Mouse (Mus musculus) heart, postnatal 25 days (tissue): ENCODE data around the gene Cul7. TPM values are rescaled to one million over a fixed set of nuclear protein-coding genes. Genes with fewer than 3 reads are reported as not detected.

Source experiments
- DNase-seq: peaks from one replicate; pipeline ENCODE4 v3.0.0; 2022; ENCODE audit warnings: low spot score
- intact Hi-C: fragments of 180-260 bp; cut with DNase I; formaldehyde crosslinking; loops from one replicate; pipeline ENCODE4 v1.15.1; 2025
- total RNA-seq, 2 experiments: library from RNA; stranded (reverse); gene quantifications; 2 replicates each; pipeline ENCODE4 v1.2.3; 2021

Gene Cul7
- total RNA-seq, 2 experiments from 2014 or later = 21.3 to 23.0 TPM

DNA sequence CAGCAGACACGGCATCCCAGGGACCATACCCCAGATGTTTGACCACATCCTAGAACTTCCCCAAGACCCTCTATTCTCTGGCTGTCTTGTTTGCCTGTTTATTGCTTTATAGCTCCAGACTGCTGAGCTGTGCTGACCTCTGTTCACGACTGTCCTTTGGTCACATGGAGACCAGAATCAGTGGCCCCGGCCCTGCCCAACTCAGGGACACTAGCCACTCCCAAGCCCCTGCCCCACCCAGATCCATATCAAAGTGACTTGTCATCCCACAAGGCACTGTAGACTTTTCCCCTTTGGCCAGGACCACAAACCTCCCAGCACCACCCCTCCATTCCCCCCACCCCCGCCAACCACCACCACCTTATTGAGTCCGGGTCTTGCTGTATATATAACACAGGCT is 49.1 kb downstream of the Cul7 start:
- DNase-seq = no peak
- intact Hi-C loops = no loop called here

DNA sequence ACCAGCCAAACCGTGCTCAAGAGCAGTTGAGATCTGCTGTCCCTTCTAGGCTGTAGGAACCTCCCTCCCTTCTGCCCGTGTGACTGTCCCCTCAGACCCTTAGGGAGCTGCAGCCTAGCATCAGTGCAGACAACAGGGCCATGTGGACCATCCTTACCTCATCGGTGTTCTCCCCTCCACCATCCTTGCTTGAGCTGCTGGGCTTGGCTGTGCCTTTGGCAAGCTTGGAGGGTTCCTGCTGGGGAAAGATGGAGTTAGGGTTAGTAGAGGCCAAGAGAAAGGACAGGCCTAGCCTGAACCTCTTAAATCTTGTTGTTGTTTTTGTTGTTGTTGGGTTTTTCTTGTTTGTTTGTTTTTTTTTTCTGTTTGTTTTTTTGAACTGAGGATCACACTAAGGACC is 49.8 kb downstream of the Cul7 start:
- DNase-seq = no peak

DNA sequence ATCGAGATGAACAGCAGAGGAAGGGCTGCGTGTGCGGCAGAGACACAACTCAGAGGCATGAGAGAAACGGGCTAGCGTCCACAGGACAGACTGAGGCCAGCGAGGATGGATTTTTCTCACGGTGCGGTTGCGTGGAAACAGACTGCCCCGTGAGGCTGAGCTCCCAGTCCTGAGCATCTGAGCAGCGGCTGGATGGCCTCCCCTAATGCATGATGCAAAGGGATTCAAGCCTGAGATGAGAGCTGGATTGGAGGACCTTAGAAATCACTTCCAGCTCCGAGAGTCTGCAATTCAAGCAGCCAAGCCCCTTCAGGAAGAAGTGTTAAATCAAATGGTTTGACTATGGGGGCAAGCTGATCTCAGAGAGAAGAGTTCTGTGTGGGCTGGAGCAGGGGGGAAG is 51.4 kb downstream of the Cul7 start:
- DNase-seq = no peak
- intact Hi-C loops = no loop called here

More for the DNA sequence above, 49.8 kb downstream of the Cul7 start:
- intact Hi-C loops = no loop called here

DNA sequence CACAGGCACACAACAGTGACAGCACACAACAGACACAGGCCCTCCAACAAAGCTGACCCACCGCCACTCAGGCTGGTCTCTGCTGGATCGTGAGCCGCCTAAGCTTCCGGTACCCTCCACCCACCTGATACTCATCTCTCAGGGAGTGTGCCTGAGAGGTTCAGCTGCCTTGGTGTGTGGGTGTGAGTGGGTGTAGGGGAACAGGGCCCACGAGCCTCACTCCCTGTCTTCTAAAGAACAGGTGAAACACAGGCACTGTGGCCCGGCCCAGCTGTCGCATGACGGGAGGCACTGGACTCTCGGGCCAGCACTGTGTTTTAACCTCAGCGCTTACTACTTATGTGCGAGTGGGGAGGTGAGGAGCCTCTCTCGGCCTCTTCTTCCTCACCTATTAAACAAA is 52.0 kb downstream of the Cul7 start:
- DNase-seq = no peak
- intact Hi-C loops = loop anchor here (2.0 kb wide), 1 partner anchor 17 kb away; no protein-coding TSS in a partner anchor

DNA sequence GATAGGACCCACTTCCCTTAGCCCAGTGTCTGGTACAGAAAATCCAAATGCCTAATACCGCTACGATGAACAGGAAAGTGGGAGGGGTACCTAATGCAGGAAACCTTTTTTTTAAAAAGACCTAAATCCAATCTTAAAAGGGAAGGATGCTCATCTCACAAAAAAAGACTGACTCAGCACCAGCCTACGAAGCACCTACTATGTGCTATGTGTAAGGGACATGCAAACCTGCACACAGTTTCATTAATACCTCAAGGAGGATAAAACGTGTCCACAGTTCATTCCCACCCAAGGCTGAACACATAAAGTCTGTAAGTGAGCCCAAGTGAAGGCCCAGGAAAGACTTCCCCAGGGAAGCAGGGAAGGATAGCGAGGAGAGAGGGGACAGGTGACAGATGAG is 52.4 kb downstream of the Cul7 start:
- intact Hi-C loops = loop anchor here (2.0 kb wide), 1 partner anchor 18 kb away; no protein-coding TSS in a partner anchor

DNA sequence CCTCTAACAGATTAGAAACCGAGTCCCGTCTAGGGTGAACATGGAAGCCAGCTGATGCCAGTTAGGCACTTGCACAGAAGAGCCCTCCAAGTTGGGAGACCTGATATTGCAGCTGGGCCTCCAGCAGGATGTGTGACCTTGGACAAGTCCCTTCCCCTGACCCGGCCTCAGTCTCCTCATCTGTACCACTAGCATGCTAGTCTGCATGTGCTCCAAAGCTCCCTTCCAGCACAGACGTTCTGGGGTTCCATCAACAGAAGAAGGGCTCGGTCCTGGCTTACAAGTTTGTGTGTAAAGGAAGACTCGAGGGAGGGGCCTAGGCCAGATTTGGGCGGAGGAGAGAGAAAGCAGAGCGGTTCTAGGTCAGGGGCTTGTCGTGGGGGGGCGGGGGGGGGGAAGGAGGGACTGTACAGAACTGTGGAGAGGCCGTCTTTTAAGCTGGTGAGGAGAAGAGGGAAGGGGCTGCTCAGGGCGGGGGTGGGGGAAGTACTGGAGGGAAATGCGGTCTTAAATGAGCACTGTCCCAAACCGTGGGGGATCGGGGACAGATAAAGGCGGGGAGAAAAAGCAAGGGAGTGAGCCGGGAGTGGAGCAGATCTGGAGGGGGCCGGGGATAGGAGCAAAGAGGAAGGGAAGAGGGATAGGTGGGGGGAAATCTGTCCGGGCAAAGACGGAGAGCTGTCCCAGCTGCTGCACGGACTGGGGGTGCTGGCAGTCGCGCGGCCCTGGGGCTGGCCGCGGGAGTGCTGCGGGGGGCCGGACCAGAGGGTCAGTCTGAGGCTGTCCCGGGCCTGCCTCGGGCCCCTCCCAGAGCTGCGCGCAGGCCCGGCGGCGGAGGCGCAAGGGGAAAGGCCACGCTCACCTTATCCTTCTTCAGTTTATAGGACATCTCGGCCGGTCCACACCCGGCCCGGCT is 54.1 kb downstream of the Cul7 start:
- no peak for DNase-seq
- intact Hi-C loops = loop anchor here (2.0 kb wide), 1 partner anchor 19 kb away; no protein-coding TSS in a partner anchor

More for the DNA sequence above, 52.4 kb downstream of the Cul7 start:
- no peak for DNase-seq

DNA sequence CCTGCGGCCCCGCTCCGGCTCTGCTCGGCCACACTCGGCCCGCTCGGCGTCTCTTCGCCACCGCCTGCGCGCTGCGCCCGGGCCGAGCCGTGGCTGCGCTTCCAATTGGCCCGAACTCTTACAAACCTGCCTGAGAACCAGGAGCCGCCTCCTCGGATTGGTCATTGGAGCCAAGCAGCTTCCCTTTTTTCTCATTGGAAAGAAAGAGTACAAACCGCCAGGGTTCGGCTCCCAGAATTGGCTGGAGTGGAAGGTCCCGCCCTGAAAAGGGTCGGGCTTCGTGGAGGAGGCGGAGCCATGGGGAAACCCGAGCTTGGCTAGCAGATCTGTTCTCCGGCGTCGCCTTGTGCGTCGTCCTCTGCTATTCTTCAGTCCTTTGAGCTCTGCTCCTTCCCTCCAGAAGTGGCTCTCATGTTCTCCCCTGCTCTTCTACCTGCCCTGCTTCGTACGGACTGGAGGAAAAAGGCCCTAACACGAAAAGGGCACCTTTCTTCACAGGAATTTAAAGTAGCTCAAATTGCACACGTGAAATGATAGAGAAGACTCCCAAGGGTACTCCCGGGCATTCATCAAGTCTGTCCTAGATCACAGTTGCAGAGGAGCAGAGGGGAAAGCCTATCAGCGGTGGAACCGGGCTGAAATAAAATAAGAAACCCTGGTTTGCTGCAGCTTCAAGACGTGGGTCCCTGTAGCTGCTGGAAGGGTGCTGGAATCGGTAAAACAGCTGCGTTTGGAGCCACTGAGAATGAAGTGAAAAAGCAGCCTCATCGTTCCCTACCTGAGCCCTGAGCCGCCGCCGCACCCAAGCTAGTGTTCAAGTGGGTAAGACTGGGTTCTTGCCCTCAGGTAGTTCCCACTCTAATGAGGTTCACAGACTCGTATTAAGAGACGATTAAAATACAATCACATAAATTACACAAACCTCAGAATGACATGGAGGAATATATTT is 55.0 kb downstream of the Cul7 start, which contains the start of gene Ppp2r5d:
TSS of gene Ppp2r5d (minus strand) at position 225 of the 949 bp plus-strand sequence.
- intact Hi-C loops = loop anchor here (5.0 kb wide), 1 partner anchor 148 kb away; the partner anchor contains the start of gene Srf
- peak; percentile 96 for DNase-seq

DNA sequence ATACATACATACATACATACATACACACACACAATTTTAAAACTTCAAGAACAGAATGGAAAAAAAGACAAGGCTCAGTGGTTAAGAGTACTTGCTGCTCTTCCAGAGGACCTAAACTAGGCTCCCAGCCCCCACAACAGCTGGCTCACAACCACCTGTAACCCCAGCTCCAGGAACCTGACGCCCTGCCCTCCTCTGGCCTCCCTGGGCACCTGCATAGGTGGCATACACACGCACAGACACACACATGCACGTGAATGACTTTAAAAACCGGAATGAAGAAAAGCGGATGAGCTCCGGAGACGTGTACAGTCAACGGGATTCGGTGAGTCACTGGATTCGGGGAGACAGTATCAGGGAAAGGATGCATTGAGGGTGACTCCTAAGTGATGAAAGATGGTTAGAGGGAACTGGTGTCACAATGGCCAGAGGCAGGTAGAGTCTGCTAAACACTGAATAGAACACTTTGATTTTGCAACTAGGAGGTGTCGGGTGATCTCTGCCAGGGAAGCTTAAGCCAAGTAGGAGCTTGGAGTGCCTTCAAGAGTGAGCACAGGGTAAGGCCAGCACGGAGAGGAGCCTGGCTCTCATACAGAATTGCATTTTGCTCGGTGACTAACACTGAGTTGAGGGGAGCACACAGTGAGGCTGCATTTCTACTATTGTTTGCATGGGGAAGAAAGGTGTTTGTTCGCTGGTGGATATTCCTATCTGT is 56.4 kb downstream of the Cul7 start:
- intact Hi-C loops = loop anchor here (5.0 kb wide), 1 partner anchor 149 kb away; the partner anchor contains the start of gene Srf
- no peak for DNase-seq

DNA sequence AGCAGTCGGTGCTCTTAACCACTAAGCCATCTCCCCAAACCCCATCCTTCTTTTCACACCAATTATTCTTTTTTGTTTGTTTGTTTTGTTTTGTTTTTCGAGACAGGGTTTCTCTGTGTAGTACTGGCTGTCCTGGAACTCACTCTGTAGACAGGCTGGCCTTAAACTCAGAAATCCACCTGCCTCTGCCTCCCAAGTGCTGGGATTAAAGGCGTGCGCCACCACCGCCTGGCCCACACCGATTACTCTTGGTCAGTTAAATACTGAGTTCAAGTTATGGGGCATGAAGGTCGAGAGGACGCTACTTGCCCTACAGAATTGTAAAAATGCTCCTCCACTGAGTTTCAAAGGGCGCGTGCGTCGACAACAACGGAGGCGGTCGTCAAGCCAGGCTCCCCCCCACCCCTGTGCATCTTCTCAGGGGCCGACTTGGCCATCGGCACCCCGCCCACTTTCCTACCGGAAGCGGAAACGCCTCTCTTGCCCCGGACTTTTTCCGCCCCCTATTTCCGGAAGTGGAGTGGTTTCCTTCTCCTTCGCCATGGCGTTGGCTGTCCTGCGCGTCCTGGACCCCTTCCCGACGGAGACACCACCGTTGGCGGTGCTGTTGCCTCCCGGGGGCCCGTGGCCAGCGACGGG is 60.9 kb downstream of the Cul7 start, which contains the start of gene Pex6:
TSS of gene Pex6 (plus strand) at position 505 of the 639 bp plus-strand sequence.
- DNase-seq = peak; percentile 89
- intact Hi-C loops = loop anchor here (5.0 kb wide), 1 partner anchor 184 kb away; no protein-coding TSS in a partner anchor

DNA sequence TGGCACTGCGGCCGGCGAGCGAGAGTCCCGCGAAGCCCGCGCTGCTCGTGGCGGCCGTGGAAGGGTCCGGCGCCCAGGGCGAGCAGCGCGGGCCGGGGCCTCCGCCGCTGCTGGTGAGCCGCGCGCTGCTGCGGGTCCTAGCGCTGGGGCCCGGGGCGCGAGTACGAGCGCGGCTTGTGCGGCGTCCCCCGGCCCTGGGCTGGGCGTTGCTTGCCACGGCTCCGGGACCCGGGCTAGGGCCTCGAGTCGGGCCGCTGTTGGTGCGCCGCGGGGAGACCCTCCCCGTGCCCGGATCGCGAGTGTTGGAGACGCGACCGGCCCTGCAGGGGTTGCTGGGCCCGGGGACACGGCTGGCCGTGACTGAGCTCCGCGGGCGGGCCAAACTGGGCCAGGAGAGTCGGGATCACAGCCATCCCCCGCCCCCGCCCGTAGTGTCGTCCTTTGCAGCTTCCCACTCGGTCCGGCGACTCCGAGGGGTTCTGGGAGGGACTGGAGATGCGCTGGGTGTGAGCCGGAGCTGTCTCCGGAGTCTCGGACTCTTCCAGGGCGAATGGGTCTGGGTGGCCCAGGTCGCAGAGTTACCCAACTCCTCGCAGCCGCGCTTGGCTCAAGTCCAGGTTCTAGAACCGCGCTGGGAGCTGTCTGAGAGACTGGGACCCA is 61.6 kb downstream of the Cul7 start:
- intact Hi-C loops = loop anchor here (2.0 to 5.0 kb wide), 2 partner anchors 65 to 184 kb away; partner anchors contain the start of genes Klc4 and Mrpl2
- no peak for DNase-seq

DNA sequence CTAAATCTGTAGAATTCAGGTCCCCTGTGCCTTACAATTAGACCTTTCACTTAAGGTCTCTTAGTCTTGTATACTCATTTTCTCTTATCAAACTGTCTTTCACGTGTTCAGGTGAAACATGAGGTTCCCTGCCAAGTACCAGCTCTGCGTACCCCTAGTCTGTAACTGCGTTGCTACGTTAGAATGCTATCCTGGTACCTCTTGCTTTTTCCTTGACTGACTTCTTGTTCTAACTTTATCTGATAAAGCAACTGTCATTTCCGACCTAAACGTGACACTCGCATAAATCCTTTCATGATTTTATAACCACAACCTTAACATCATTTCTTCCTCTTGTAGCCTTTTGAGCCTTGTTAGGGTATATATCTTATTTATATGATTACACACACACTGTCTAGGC is 62.3 kb downstream of the Cul7 start:
- intact Hi-C loops = loop anchor here (2.0 to 5.0 kb wide), 2 partner anchors 66 to 185 kb away; partner anchors contain the start of genes Klc4 and Mrpl2
- DNase-seq = no peak

DNA sequence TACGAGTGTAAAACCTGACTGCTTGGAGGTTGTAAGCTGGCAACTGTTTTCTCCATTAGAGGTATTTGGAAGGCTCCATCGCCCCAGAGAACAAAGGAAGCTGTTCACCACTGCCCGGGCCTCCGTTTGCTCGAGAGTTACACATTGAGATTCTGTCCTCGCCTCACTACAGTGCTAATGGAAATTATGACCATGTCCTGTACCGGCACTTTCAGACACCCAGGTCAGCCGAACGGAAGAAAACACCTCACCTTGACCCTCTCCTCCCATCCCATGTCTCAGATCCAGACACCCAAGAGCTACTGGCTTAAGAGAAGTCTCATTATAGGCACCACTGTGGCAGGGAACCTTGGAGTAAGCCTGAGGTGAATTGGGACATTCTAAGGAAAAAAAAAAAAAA is 63.7 kb downstream of the Cul7 start:
- intact Hi-C loops = loop anchor here (2.0 to 5.0 kb wide), 3 partner anchors 33 to 187 kb away; partner anchors contain the start of genes Klc4, Klhdc3 and Mrpl2
- DNase-seq = no peak

Other genes starting within 250 kb of the Cul7 start
- gene Crip3, start 221.4 kb upstream of the Cul7 start, total RNA-seq = under 1 TPM in 1 of 2 experiments, not detected in 1; 0.62 TPM
- not detected for gene Slc22a7, start 211.9 kb upstream of the Cul7 start, total RNA-seq
- gene Ttbk1, start 162.7 kb upstream of the Cul7 start, total RNA-seq = under 1 TPM; 0.20 to 0.34 TPM
- gene Dnph1, start 153.6 kb upstream of the Cul7 start, total RNA-seq = 1 to 10 TPM; 1.1 to 2.4 TPM
- 10 to 100 TPM; 19.4 to 19.5 TPM for gene Cul9, start 103.9 kb upstream of the Cul7 start, total RNA-seq
- 10 to 100 TPM; 98.7 to 99.3 TPM for gene Srf, start 94.2 kb upstream of the Cul7 start, total RNA-seq
- gene Ptk7, start 20.8 kb upstream of the Cul7 start, total RNA-seq = 1 to 10 TPM; 3.3 to 4.1 TPM
- gene Klc4, start 4.3 kb upstream of the Cul7 start, total RNA-seq = 10 to 100 TPM; 26.3 to 27.1 TPM
- gene Mrpl2, start 4.1 kb upstream of the Cul7 start, total RNA-seq = 100 to 1,000 TPM; 125 to 132 TPM
- gene Rrp36, start 24.0 kb downstream of the Cul7 start, total RNA-seq = 10 to 100 TPM in 1 of 2 experiments, 1 to 10 TPM in 1; 9.9 to 10.8 TPM
- 10 to 100 TPM; 48.6 to 53.8 TPM for gene Mea1, start 28.5 kb downstream of the Cul7 start, total RNA-seq
- gene Klhdc3, start 30.6 kb downstream of the Cul7 start, total RNA-seq = 100 to 1,000 TPM in 1 of 2 experiments, 10 to 100 TPM in 1; 95.5 to 107 TPM
- gene Ppp2r5d, start 54.8 kb downstream of the Cul7 start, total RNA-seq = 10 to 100 TPM; 33.2 to 34.9 TPM
- gene Pex6, start 61.1 kb downstream of the Cul7 start, total RNA-seq = 10 to 100 TPM; 29.9 to 32.2 TPM
- 1 to 10 TPM in 1 of 2 experiments, under 1 TPM in 1; 0.92 to 2.3 TPM for gene Gnmt, start 78.8 kb downstream of the Cul7 start, total RNA-seq
- 10 to 100 TPM; 18.8 to 20.1 TPM for gene Cnpy3, start 101.9 kb downstream of the Cul7 start, total RNA-seq
- not detected for gene Ptcra, start 113.4 kb downstream of the Cul7 start, total RNA-seq
- 10 to 100 TPM; 26.1 to 28.2 TPM for gene 2310039H08Rik, start 122.3 kb downstream of the Cul7 start, total RNA-seq
- gene Rpl7l1, start 132.3 kb downstream of the Cul7 start, total RNA-seq = 10 to 100 TPM; 56.0 to 58.6 TPM
- gene Bicral, start 208.1 kb downstream of the Cul7 start, total RNA-seq = 10 to 100 TPM; 15.0 to 16.7 TPM
- gene Tbcc, start 240.3 kb downstream of the Cul7 start, total RNA-seq = 10 to 100 TPM; 15.5 to 17.7 TPM